Mouse (Mus musculus) heart, adult 8-10 months (tissue): ENCODE data around the gene Pip5k1b. TPM values are rescaled to one million over a fixed set of nuclear protein-coding genes. Genes with fewer than 3 reads are reported as not detected.
A peak's percentile ranks its signal among the peaks of the same experiment; 100 is the strongest.

Experiments used
- DNase-seq: peaks from one replicate; pipeline ENCODE4 v3.0.0; 2022; ENCODE audit warnings: low spot score
- total RNA-seq, 4 experiments: library from RNA; stranded (reverse); gene quantifications; 2 replicates each; pipeline ENCODE4 v1.2.4; 2022

The Pip5k1b gene
- total RNA-seq, 4 experiments from 2014 or later, result 20.2 to 23.1 (median 21.5) TPM

GRCm38 (mm10) chr19:24416975-24417658 is 138.6 kb downstream of the Pip5k1b start:
- DNase-seq, result no peak

DNA sequence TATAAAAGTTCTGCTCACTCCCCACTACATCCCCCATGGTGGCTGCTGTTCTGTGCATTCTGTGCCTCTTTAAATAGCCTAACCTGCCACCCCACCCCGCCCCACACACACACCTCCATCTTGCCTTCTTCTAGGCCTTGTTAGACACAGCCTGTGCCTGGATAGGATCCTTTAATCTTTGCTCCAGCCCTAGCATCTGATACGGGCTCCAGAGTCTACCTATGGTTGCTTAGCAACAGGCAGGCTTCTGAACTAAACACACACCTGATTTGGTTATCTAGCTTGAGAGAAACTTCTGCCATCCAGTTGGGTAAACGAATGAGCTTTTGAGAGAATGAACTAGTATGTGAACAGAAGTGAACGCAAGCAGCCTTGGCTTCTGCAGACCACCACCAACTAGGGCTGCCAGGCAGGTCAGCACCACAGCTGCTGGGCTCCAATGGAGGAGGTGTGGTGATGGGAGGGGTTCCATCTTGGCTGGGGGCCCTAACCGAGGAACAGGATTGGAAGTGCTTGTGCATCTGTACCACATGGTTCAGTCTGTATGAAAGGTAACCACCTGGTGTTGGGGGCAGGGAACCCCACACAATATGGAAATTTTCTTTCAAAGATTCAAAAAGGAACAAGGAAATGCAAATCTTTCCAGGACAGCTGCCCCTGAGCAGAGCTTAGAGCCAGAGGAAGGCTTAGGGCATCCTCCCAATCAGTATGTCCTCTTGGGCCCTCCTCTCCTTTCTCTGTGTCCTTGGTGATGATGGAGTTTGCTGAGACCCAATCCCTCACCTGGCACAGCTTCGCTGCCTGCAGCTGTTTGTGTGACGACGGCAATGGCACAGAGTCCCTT is 139.7 kb downstream of the Pip5k1b start:
- DNase-seq, result no peak

DNA sequence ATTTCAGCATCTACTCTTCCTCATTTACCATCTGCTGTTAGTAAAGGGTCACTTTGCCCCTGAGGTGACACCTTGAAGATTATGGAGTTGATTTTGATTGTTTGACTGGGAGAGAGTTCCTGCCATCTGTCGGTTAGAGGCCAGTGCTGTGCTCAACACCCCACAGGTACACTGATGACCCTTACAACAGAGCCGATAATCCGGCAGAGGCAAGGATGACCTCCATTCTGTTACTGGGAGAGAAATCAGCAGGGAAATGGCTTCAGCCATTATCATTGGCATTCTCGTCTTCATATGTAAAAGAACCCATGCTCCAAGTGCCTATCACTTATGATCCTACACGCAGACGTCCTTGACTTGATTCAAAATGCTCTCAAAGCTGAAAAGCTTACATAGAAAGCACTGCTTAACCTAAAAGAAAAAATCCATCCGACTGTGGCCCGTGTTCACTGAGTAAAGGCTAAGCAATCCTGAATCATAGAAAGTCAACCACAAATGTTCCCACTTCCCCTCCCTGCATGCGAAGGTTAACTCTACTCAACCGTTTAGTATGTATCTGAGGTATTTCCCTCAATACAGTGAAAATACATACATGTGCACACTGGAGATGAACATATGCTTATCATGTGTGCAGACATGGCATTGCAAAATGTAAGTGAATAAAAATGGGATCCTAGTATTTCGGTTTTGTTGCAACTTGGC is 146.7 kb downstream of the Pip5k1b start:
- DNase-seq, result no peak

DNA sequence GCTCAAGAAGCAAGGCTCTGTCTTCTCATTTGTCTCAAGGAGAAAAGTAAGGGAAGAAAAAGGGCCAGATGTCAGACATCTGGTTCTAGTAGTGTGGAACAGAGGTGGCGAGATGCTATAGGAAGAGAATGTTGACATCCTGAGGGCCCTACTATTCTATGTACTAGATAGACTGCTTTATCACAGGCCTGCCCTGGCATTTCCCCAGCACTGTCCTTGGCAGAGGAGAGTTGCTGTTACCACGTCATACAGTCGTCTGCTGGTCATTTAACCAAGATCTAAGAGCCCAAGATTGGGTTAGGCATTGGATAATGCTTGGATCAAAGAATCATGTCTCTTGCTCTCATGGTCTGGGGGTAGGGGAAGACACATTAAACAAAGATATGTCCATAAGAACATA is 151.0 kb downstream of the Pip5k1b start:
- DNase-seq, result no peak

DNA sequence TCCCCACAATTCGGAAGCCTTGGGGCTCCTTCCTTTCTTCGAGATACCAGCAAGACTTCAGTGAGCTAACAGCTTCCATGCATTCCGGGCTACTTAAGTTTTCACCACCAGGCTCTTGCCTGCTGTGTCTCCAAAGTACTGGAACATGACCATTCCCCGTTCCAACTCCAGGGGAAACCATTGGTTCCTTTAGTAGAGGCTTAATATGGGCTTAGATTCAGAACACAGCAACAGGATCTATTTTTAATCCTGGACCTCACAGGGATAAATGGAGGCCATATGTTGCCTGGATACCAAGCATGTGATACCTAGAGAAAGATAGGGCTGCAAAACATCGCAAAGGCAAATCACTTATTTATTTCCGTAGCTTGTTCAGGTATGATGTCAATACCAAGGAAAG is 152.4 kb downstream of the Pip5k1b start:
- DNase-seq, result peak; percentile 26

- no peak for DNase-seq
Observed at GRCm38 (mm10) chr19:24393920-24394319, 161.8 kb downstream of the Pip5k1b start.

- no peak for DNase-seq
Observed at GRCm38 (mm10) chr19:24391519-24392251, 164.0 kb downstream of the Pip5k1b start.

DNA sequence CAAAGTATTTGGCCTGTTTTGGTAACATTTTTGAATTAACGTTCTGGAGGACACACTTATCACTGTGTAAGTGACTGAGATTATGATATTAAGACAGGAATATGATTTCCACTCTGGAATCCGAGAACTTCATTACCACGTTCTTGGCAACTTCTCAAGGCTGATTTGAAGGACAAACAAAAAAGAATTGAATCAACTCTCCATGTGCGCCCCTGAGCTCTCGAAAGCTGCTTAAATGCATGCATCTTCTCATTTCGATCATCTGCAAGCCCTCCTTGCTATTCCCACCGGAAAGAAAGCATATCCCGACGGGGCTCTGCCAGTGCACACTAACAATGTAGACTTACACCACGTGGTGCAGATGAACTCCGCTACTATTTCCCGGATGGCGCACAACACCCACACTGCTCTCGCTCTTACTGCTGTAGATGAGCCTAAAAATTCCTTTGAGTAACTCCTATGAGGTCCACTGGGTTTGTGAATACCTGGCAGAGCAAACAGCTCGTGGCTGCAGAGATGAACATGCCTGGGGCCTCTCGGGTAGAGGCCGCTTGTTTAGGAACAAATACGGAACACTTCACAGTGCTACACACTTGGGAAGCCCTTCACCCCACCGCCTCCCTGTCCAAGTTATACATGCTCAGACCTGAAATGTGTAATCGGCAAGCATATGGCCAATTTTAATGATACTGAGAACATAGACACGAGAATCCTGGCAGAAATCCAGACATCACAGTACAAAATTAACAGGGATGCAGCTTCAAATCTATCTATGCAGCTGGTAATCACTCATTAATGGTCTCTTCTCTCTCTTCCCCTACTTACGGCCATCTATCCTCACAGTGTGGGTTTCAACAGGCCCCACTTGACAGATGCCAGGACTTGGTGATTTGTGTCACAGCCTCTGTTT is 168.5 kb downstream of the Pip5k1b start:
- no peak for DNase-seq

DNA sequence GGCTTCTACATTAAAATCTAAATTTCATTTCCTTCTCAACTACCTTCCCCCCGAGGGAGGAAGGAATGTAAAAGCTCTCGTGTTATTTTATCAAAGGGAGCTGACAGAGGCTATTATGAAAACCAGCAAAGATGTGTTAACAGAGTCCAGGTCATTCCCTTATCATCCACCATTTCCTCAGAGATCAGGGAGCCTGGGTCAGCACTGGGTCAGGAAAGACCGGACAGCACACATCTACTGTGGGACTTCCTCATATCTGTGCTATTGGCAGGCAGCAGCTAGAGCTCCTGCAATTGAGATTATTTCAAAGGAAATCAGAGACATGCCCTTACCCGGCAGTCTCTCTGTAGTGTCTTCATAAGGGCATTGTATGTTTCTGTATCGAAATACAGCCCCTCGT is 177.2 kb downstream of the Pip5k1b start:
- DNase-seq, result no peak

GRCm38 (mm10) chr19:24371763-24372640 is 183.7 kb downstream of the Pip5k1b start:
- peak; percentile 13 for DNase-seq

GRCm38 (mm10) chr19:24368419-24368818 is 187.3 kb downstream of the Pip5k1b start:
- DNase-seq, result no peak

DNA sequence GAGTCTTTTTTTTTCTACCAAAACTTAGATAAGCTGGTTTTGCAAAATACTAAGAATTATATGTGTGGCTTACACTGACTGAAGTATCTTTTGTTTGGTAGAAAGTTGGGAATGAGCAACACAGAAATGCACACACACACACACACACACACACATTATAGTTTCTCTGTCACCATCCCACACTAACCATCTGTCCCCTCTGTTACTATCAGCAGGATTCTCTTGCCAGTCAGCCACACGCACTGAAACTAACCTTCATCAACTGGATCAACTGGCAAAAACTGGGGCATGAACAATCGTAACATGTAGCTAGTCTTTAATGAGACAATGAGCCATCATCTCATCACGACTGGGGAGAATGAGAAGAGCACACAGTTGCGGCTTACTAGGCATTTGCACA is 187.9 kb downstream of the Pip5k1b start:
- no peak for DNase-seq

DNA sequence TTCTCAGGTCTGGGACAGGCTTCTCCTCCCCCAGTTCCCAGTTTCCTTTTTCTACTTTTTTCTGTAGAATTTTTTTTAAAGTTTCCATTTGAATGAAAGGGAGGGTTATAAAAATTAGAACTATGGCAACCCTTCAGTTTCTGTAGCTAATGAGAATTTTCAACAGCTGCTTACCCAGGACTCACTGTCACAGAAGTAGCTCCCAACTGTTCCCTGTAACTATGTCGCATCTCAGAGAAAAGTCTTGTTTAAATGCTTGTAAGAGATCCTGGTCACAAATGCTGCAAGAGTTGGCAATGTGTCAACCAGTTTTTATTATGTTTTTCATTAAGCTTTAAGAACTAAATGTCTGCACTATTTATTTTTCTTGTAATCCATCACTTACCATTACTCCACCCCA is 188.9 kb downstream of the Pip5k1b start:
- no peak for DNase-seq

GRCm38 (mm10) chr19:24362626-24363321 is 192.9 kb downstream of the Pip5k1b start:
- DNase-seq, result no peak

DNA sequence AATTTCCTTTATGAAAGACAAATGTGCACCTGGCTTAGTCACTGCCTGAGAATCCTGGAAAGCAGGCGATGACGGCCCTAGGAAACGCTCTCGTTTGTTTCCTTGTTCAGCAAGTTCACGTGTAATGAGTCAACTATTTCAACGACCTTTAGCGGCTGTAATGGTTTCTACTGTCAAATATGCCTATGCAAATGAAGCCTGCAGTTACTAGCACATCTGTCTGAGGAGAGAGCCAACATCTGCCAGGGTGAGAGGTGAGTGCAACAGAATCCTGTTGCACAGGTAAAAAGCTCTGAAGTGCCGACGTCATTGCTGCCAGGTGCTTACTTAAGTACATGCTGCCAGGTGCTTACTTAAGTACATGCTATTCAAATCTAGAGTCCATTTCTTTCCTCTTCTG is 196.4 kb downstream of the Pip5k1b start:
- DNase-seq, result no peak

- DNase-seq, result no peak
Observed at GRCm38 (mm10) chr19:24352298-24352959, 203.2 kb downstream of the Pip5k1b start.

- DNase-seq, result no peak
Observed at GRCm38 (mm10) chr19:24344501-24344900, 211.2 kb downstream of the Pip5k1b start.

GRCm38 (mm10) chr19:24342786-24343185 is 212.9 kb downstream of the Pip5k1b start:
- no peak for DNase-seq
